Mouse (Mus musculus): ENCODE measurements around the gene C1ra. TPM values are rescaled to one million over a fixed set of nuclear protein-coding genes. Genes with fewer than 3 reads are reported as not detected.
"Not testable (repeated sequence)": the region's sequence is repeated elsewhere in the genome, so short reads cannot be mapped to it uniquely, and the experiment has no call there.

Gene C1ra
- total RNA-seq, 2 experiments from 2014 or later: 1.2 TPM

DNA sequence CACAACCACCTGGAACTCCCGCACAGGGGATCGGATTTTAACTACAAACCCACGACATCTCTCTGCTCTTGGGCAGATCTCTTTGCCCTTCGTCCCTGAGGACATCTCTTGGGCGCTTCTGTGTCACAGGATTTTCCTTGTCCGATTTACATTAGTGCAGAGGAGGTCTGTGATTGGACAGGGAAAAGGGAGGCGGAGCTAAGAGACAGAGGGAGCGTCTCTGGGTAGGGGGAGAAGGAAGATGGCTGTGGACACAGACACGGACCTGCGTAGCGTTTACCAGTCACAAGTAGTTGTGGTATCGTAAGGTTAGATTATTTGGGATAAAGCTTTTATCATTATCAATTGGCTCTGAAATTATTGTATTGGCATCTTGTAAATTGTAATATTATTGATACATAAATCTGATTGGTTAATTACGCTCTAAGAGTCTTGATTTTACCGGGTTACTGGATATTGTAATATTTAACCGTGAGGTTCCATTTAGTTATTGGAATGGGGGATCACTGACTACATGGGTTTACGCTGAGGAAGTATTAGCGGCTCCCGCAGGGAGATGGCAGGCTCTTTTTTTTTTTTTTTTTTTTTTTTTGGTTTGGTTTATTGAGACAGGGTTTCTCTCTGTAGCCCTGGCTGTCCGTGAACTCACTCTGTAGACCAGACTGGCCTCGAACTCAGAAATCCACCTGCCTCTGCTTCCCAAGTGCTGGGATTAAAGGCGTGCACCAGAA is 26.6 kb upstream of the C1ra start:
- no peak for DNase-seq (ENCODE audit: low spot score in 2 of 2)

- DNase-seq (ENCODE audit: low spot score in 2 of 2): no peak
These were observed 24.7 kb upstream of the C1ra start for GRCm38 (mm10) chr6:124487509-124487908.

DNA sequence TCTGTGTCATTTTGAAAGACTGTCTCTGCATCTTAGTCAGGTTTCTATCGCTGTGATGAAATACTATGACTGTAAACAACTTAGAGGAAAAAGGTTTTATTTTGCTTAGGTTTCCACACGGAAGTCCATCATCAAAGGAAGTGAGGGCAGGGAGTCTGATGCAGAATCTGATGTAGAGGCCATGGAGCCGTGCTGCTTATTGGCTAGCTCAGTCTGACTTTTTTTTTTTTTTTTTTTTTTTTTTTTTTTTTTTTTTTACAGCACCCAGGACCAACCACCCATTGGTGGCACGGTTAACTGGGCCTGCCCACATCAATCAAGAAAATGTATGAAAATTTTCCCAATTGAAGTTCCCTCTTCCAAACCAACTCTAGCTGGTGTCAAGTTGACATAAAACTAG is 23.3 kb upstream of the C1ra start:
- DNase-seq (ENCODE audit: low spot score in 2 of 2): no peak

DNA sequence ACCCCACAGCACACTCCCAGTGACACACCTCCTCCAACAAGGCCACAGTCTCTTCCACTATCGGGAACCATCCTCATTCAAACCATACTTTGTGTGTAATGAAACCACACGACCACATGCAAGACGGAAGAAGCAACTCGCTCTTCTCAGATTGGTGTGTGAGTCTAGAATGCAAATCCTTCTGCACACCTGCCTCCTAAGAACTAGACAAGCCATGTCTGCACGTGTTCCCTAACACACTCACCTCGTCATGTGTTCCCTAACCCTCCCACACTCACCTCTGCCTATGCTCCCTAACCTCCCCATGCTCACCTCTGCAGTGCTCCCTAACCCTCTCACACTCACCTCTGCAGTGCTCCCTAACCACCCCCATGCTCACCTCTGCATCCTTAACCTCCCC is 20.8 kb upstream of the C1ra start:
- no peak for DNase-seq (ENCODE audit: low spot score in 2 of 2)

DNA sequence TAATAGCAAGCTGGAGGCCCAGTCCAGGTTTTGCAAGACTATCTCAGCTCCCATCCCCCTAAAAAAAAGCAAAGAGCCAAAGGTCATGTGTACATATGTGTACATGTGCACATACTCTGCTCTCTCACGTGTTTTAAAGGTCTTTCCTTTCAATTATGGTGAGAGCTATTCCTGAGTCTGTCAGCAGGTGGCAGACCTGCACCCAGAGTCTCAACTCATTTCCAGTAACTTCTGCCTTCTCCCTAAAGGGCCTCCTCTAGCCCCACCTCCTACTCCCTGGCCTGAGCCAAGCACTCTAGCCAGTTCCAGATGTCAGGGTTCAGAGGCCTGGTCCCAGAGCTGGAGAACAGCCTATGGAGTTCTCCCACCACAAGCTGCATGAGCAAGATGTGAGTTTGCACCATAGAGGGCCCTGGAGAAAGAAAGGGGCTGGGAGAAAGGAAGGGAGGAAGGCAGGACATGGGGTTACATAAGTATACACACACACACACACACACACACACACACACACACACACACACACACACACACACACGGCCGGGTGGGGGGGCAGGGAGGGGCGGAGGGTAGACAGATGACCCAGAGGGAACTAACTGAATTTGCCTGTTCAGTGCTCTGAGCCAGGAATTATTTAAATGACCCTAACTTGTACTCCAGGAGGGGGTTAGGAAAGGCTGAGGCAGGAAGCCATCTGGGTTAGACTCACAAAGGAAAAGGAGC is 19.2 kb upstream of the C1ra start, which contains the start of gene C1rl:
C1rl (plus strand) TSS at position 272 of the 720 bp plus-strand sequence.
- DNase-seq (ENCODE audit: low spot score in 2 of 2): peak in 1 of 2 experiments; percentile 79

DNA sequence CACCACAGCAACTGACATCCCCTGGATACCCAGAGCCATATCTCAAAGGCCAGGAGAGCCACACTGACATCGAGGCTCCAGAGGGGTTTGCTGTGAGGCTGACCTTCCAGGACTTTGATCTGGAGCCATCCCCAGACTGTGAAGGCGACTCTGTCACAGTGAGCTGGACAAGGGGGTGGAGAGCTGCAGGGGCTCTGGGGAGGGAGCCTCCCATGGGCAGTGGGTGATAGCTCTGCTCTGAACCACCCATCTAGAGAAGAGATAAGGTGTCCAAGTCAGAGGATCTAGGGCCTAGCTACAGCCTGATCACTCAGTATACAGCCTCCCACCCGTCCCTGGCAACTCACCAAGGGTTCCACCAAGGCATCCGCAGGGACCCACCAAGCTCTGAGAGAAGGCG is 18.3 kb upstream of the C1ra start:
- DNase-seq (ENCODE audit: low spot score in 2 of 2): no peak

DNA sequence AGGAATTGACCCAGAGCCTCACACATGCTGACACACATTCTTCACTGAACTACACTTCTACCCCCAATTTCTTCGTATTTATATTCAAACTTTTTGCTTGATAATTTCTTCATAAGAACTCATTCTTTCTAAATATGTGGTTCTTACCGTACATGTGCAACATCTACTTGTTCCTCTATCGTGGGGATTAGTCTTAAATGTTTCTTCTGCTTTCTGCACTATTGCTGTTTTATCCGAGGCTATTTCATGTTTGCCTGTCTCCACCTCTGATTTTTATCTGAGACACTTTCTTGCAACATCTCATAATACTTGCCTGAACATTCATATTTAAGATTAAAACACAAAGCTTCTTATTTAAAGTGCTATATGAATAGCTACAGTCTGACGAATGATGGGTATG is 16.2 kb upstream of the C1ra start:
- DNase-seq (ENCODE audit: low spot score in 2 of 2): no peak

- no peak for DNase-seq (ENCODE audit: low spot score in 2 of 2)
These were observed 12.2 kb upstream of the C1ra start for GRCm38 (mm10) chr6:124499914-124500566.

- DNase-seq (ENCODE audit: low spot score in 2 of 2): no peak
These were observed 10.7 kb upstream of the C1ra start for GRCm38 (mm10) chr6:124501473-124501872.

GRCm38 (mm10) chr6:124502021-124502420 is 10.2 kb upstream of the C1ra start:
- DNase-seq (ENCODE audit: low spot score in 2 of 2): no peak

GRCm38 (mm10) chr6:124505028-124505427 is 7.2 kb upstream of the C1ra start:
- no peak for DNase-seq (ENCODE audit: low spot score in 2 of 2)

GRCm38 (mm10) chr6:124506991-124507390 is 5.2 kb upstream of the C1ra start:
- DNase-seq (ENCODE audit: low spot score in 2 of 2): no peak

DNA sequence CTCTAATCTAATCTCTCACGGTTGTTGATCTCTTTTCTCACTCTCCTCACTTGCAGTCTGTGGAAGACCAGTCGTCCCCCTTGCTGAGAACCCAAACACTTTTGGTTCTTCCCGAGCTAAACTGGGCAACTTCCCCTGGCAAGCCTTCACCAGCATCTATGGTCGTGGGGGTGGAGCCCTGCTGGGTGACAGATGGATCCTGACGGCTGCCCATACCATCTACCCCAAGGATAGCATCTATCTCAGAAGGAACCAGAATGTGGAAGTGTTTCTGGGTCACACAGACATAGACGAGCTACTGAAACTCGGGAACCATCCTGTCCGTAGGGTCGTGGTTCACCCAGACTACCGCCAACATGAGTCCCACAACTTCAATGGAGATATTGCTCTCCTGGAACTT is 3.9 kb upstream of the C1ra start:
- peak in 1 of 2 experiments; percentile 25 for DNase-seq (ENCODE audit: low spot score in 2 of 2)

GRCm38 (mm10) chr6:124509192-124509591 is 3.0 kb upstream of the C1ra start:
- DNase-seq (ENCODE audit: low spot score in 2 of 2): not testable (repeated sequence)

GRCm38 (mm10) chr6:124511936-124512335 is 269 bp upstream of the C1ra start:
- DNase-seq (ENCODE audit: low spot score in 2 of 2): no peak

- DNase-seq (ENCODE audit: low spot score in 2 of 2): not testable (repeated sequence)
These were observed 5.5 kb downstream of the C1ra start for GRCm38 (mm10) chr6:124517733-124518132.

- DNase-seq (ENCODE audit: low spot score in 2 of 2): peak; percentile 19 to 70
These were observed 9.9 kb downstream of the C1ra start for GRCm38 (mm10) chr6:124522082-124522481.

- DNase-seq (ENCODE audit: low spot score in 2 of 2): no peak
These were observed 15.7 kb downstream of the C1ra start for GRCm38 (mm10) chr6:124527881-124528280.

GRCm38 (mm10) chr6:124531077-124531476 is 18.9 kb downstream of the C1ra start:
- no peak for DNase-seq (ENCODE audit: low spot score in 2 of 2)

- DNase-seq (ENCODE audit: low spot score in 2 of 2): not testable (repeated sequence)
These were observed 24.1 kb downstream of the C1ra start for GRCm38 (mm10) chr6:124536125-124536829.

GRCm38 (mm10) chr6:124541176-124541575 is 29.0 kb downstream of the C1ra start:
- not testable (repeated sequence) for DNase-seq (ENCODE audit: low spot score in 2 of 2)
